Mouse (Mus musculus) forebrain, embryonic 10.5 days (tissue): Measurements from ENCODE around the gene Sec23ip. TPM values are rescaled to one million over a fixed set of nuclear protein-coding genes. Genes with fewer than 3 reads are reported as not detected.

ENCODE experiments used
- DNase-seq: peaks from one replicate; pipeline ENCODE4 v3.0.0-alpha.2; 2017; ENCODE audit warnings: low spot score; ENCODE audit errors: extremely low spot score
- H3K27ac ChIP-seq: fragments of 300-500 bp; sonication (generic); 2 replicates; pipeline ENCODE4 v1.5.1; 2016; ENCODE audit warnings: mild to moderate bottlenecking
- H3K27me3 ChIP-seq: fragments of 300-500 bp; sonication (generic); 2 replicates; pipeline ENCODE4 v1.6.1; 2016; ENCODE audit warnings: mild to moderate bottlenecking; ENCODE audit not compliant: poor library complexity, severe bottlenecking
- H3K36me3 ChIP-seq: fragments of 300-500 bp; sonication (generic); replicated peaks from 2 replicates; pipeline ENCODE4 v1.6.1; 2016; ENCODE audit warnings: mild to moderate bottlenecking, moderate library complexity
- H3K4me1 ChIP-seq: fragments of 300-500 bp; sonication (generic); 2 replicates; pipeline ENCODE4 v1.6.1; 2016
- H3K4me3 ChIP-seq: fragments of 300-500 bp; sonication (generic); 2 replicates; pipeline ENCODE4 v1.5.1; 2016; ENCODE audit warnings: mild to moderate bottlenecking, moderate library complexity
- H3K9me3 ChIP-seq: fragments of 300-500 bp; sonication (generic); 2 replicates; pipeline ENCODE4 v1.6.1; 2016; ENCODE audit warnings: mild to moderate bottlenecking, moderate library complexity
- WGBS: fragments of 180-500 bp; shearing (Covaris S2); methylation state at CpG from one replicate; pipeline ENCODE4 v1.1.7; 2016; 5-methylcytosine and 5-hydroxymethylcytosine counted together
- microRNA-seq: library from miRNA; unstranded; fragments of <30 nt; microRNA quantifications from one replicate; pipeline ENCODE4, GENCODE M21; 2017
- polyA plus RNA-seq: library from polyadenylated mRNA; unstranded; fragments of >200 nt; fragmentation: Nextera tagmentation; extraction: Ambion mirVana; gene quantifications from 2 replicates; pipeline ENCODE4 v1.2.1, GENCODE M21; 2016

Sec23ip gene
- polyA plus RNA-seq, 1 experiment from 2014 or later, result 40.7 TPM

DNA sequence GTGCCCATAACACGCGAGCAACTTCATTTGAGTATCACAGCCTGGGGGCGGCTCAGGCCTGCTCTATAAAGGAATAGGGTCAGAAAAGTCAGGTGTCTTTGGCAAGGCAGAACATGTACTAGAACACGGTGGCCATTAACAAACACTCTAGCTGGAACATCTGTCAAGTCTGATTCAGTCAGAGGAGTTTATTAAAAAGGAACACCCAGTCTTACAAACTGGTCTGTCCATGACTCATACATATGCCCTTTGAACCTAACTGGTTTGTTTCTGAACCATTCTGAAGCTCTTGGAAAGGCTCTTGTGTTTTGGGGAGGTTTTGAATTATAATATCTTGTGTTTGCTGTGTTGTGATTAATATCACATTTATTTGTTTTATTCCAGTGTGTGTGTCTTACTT lies 45.3 kb downstream of the Sec23ip start:
- DNase-seq, result no peak
- peaks cover 19% of the 10 kb centered on the region for H3K36me3 ChIP-seq
- no peaks in the 10 kb centered on the region for H3K9me3 ChIP-seq
- H3K4me1 ChIP-seq, result no peaks in the 10 kb centered on the region
- H3K4me3 ChIP-seq, result no peak overlapping the region
- 84% methylated on average over 4 of the region's 4 CpGs for WGBS
- no peak overlapping the region for H3K27ac ChIP-seq
- H3K27me3 ChIP-seq, result no peaks in the 10 kb centered on the region

DNA sequence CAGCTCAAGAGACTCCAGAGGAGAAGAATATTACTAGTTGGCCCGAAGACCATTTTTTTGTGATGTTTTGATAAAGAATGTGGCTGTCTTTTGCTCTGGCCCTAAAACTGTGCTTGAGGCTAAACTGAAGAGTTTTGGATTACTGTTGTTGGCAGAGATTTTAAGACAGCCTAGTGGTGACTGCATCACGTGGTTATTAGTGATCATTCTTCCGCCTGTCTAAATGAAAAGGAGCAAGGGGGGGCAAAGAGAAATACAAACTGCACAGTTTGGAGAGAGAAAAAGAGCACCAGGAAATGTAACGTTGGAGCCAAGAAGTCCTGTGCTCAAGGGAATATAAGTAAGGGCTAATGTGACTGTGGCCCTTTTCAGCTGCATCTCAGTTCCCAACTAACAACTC lies 48.7 kb downstream of the Sec23ip start:
- no peaks in the 10 kb centered on the region for H3K36me3 ChIP-seq
- no peaks in the 10 kb centered on the region for H3K4me1 ChIP-seq
- no peaks in the 10 kb centered on the region for H3K9me3 ChIP-seq
- H3K27me3 ChIP-seq, result no peaks in the 10 kb centered on the region
- WGBS, result 86% methylated on average over 4 of the region's 4 CpGs
- no peak overlapping the region for H3K4me3 ChIP-seq
- no peak overlapping the region for H3K27ac ChIP-seq
- peak; percentile 3 for DNase-seq

DNA sequence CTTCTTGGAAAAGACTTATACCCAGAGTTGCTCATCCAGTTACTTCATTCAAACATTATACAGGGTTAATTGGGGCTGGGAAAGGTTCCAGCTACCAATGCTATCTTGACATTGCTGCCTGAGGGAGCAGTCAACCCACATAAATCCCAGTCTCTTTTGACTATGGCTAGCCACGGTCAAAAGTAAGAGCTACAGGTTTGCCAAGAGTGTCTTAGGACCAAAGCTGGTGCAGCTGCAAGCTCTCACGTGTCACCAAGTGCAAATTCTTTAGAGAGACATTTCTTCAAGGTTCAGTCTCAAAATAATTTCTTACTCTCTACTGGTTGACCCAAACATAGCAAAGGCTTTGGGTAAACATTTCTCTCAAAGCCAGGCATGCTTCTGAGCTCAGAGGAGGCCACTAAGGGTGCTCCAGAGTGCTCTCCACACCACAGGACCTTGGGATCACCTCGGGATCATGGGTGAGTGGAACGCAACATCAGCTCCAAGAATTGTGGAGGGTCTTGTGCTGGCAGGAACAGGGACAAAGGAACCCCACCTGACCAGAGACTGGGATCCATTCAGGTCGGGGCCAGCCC lies 80.3 kb downstream of the Sec23ip start:
- Histone ChIP-seq H3K27me3 (no peaks in the 10 kb centered on the region), H3K27ac (no peak overlapping the region), H3K36me3 (no peaks in the 10 kb centered on the region), H3K4me3 (no peak overlapping the region), H3K9me3 (no peaks in the 10 kb centered on the region), H3K4me1 (no peaks in the 10 kb centered on the region)
- no peak for DNase-seq
- 85% methylated on average over 5 of the region's 5 CpGs for WGBS

DNA sequence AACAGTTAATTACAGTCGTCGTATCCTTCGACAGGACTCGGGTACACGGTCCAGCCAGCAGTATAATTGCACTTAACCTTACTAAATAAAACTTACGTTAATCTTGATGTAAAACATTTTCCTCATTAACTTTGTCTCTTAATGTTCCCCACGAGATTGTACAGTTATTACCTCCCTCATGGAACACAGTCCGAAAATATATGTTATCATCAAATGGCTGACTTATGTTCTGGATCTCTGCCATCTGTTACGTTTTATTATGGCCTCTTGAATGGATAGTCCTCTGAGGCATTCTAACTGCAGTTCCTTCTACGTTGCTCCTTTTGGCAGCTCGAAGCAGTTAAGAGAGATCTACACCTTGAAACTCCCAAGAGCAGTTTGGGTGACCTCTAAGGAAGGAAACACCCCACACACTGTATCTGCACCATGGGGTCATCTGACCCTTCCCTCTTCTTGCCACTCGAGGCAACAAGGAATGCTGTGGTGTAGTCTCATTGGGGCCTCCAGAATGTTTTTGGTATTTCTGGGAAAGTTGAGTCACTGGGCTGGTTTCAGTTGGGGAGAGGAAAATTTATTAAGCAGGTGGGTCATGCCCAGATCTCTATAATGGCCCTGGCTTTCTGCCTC lies 87.8 kb downstream of the Sec23ip start:
- WGBS, result 89% methylated on average over 12 of the region's 12 CpGs
- no peaks in the 10 kb centered on the region for H3K27me3 ChIP-seq

DNA sequence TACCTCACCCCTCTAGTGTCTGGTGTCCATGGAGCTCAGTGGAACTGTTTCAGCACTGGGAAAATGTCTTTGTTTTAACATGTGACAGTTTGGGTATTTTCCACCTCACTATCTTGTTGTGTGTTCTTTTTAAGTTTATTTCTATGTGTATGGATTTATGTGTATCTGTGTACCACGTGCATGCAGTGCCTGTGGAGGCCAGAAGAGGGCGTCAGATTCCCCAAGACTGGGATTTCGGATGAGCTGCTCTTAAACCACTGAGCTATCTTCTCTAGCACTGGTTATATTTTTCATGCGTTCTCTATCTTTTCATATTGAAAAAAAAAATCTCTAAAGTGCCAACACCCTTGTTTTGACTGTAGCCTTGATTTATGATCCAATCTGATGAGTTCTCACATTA lies 88.5 kb downstream of the Sec23ip start:
- no peak for DNase-seq
- Histone ChIP-seq H3K9me3 (no peaks in the 10 kb centered on the region), H3K4me1 (0 out of 2 replicates have a peak, but pooled peaks cover 4% of the 10 kb centered on the region), H3K27ac (no peak overlapping the region), H3K36me3 (no peaks in the 10 kb centered on the region), H3K27me3 (no peaks in the 10 kb centered on the region), H3K4me3 (no peak overlapping the region)
- 82% methylated on average over 4 of the region's 4 CpGs for WGBS

More for the DNA sequence above, 87.8 kb downstream of the Sec23ip start:
- H3K4me1 ChIP-seq, result 0 out of 2 replicates have a peak, but pooled peaks cover 4% of the 10 kb centered on the region
- H3K9me3 ChIP-seq, result no peaks in the 10 kb centered on the region
- no peak overlapping the region for H3K27ac ChIP-seq
- H3K36me3 ChIP-seq, result no peaks in the 10 kb centered on the region
- no peak overlapping the region for H3K4me3 ChIP-seq
- DNase-seq, result no peak

Small RNAs within 50 kb of the gene (microRNA-seq; reads per million reads assigned to microRNA genes)
- gene Gm25778, result not detected

Other genes with a start within 250 kb of the Sec23ip start
- gene Bag3, start 221.3 kb upstream of the Sec23ip start, polyA plus RNA-seq, result 6.2 and 8.1 TPM in 2 replicates
- gene Inpp5f, start 133.6 kb upstream of the Sec23ip start, polyA plus RNA-seq, result 40.3 and 46.3 TPM in 2 replicates
- gene Mcmbp, start 4.4 kb upstream of the Sec23ip start, polyA plus RNA-seq, result 75.3 and 82.2 TPM in 2 replicates